Mouse (Mus musculus) intestine, embryonic 14.5 days (tissue): ENCODE data around the gene Ccdc43. TPM values are rescaled to one million over a fixed set of nuclear protein-coding genes. Genes with fewer than 3 reads are reported as not detected.
"Not testable (repeated sequence)": the region's sequence is repeated elsewhere in the genome, so short reads cannot be mapped to it uniquely, and the experiment has no call there.

ENCODE experiments used
- ATAC-seq: fragments of 200-750 bp; cut with Nextera tagmentation; replicated peaks from 2 replicates; pipeline ENCODE4 v1.8.0; 2017; ENCODE audit warnings: low read depth, moderate number of reproducible peaks, moderate TSS enrichment, moderate library complexity; ENCODE audit not compliant: low FRiP score, low TSS enrichment
- DNase-seq: peaks from one replicate; pipeline ENCODE4 v3.0.0-alpha.2; 2018; ENCODE audit warnings: low spot score
- H3K27ac ChIP-seq: fragments of 300-500 bp; sonication (generic); 2 replicates; pipeline ENCODE4 v1.5.1; 2014; ENCODE audit warnings: low read depth, mild to moderate bottlenecking, control low read depth
- H3K27me3 ChIP-seq: fragments of 300-500 bp; sonication (generic); replicated peaks from 2 replicates; pipeline ENCODE4 v1.6.1; 2014; ENCODE audit warnings: low read length, control low read depth; ENCODE audit not compliant: control insufficient read depth, insufficient read depth
- H3K36me3 ChIP-seq: fragments of 300-500 bp; sonication (generic); 2 replicates; pipeline ENCODE4 v1.6.1; 2014; ENCODE audit warnings: low read length, control low read depth; ENCODE audit not compliant: control insufficient read depth, insufficient read depth
- H3K4me1 ChIP-seq: fragments of 300-500 bp; sonication (generic); replicated peaks from 2 replicates; pipeline ENCODE4 v1.6.1; 2014; ENCODE audit warnings: low read length, control low read depth, mixed read lengths; ENCODE audit not compliant: control insufficient read depth, insufficient read depth
- H3K4me2 ChIP-seq: fragments of 300-500 bp; sonication (generic); 2 replicates; pipeline ENCODE4 v1.6.1; 2014; ENCODE audit warnings: low read length
- H3K4me3 ChIP-seq: fragments of 300-500 bp; sonication (generic); 2 replicates; pipeline ENCODE4 v1.5.1; 2014; ENCODE audit warnings: low read depth, low read length, control low read depth, mixed read lengths
- H3K9ac ChIP-seq: fragments of 300-500 bp; sonication (generic); 2 replicates; pipeline ENCODE4 v1.6.1; 2014; ENCODE audit warnings: mild to moderate bottlenecking, low read length
- H3K9me3 ChIP-seq: fragments of 300-500 bp; sonication (generic); 2 replicates; pipeline ENCODE4 v1.6.1; 2016; ENCODE audit warnings: low read length, control low read depth; ENCODE audit not compliant: control insufficient read depth
- WGBS: fragments of 180-500 bp; shearing (Covaris S2); extraction: QIAGEN DNeasy Blood & Tissue Kit; methylation state at CpG from one replicate; pipeline ENCODE4 v1.1.7; 2014; 5-methylcytosine and 5-hydroxymethylcytosine counted together
- polyA plus RNA-seq: library from polyadenylated mRNA; unstranded; fragments of >200 nt; fragmentation: Nextera tagmentation; extraction: Ambion mirVana; gene quantifications from 2 replicates; pipeline ENCODE4 v1.2.1, GENCODE M21; 2014

The Ccdc43 gene
- polyA plus RNA-seq, 1 experiment from 2014 or later, result 43.6 TPM

DNA sequence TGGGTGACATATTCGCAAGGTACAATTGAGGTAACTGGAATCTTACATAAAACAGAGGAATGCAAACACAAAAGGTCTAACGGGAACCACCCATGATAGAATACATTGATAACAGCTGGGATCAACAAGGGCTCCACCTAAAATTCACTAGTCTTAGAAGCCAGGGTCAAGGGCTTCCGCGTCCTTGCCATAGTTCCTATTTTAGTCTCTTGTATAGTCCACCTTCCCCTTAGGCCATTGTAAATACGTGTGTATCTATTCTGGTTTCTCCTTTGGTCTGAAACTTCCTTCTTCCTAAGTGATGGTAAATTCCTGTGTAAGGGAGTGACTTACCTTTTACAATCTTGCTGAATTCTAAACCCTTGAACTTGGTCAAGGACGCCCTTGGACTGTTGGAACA is 4.6 kb upstream of the Ccdc43 start:
- not testable (repeated sequence) for H3K27ac ChIP-seq, H3K4me2 ChIP-seq, H3K27me3 ChIP-seq, H3K9ac ChIP-seq, H3K36me3 ChIP-seq, H3K9me3 ChIP-seq, H3K4me1 ChIP-seq, ATAC-seq, DNase-seq, H3K4me3 ChIP-seq
- WGBS, result 84% methylated on average over 5 of the region's 6 CpGs

DNA sequence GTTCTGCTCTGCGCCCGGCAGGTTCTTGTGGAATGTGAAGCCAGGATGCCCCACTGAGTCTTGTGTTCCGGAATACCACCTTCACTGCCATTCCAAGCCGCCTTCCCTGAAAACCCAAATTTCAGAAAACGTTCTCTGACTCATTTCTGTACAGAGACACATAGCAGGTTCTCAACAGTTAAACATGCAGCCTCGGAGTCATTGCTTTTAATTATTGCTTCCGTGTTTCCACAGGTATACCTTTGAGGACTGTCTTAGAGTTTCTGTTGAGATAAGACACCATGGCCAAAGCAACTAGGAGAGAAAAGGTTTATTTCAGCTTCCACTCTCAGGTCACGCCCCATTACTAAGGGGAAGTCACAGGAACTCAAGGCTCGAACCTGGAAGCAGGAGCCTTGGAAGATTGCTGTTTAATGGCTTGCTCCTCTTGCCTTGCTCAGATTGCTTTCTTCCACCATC is 465 bp upstream of the Ccdc43 start:
- Histone ChIP-seq H3K9me3 (no peaks in the 10 kb centered on the region), H3K4me2 (peak overlapping the region; percentile 96), H3K9ac (peak overlapping the region; percentile 82), H3K36me3 (peaks cover 4% of the 10 kb centered on the region; the same call in 1 of the 2 replicates), H3K4me3 (peak overlapping the region; percentile 90), H3K27me3 (no peaks in the 10 kb centered on the region), H3K4me1 (peaks cover 14% of the 10 kb centered on the region), H3K27ac (peak overlapping the region; percentile 40; the same call in 1 of the 2 replicates)
- DNase-seq (no peak), ATAC-seq (peak; percentile 22; the same call in 1 of the 2 replicates)
- WGBS, result 14% methylated on average over 9 of the region's 9 CpGs

DNA sequence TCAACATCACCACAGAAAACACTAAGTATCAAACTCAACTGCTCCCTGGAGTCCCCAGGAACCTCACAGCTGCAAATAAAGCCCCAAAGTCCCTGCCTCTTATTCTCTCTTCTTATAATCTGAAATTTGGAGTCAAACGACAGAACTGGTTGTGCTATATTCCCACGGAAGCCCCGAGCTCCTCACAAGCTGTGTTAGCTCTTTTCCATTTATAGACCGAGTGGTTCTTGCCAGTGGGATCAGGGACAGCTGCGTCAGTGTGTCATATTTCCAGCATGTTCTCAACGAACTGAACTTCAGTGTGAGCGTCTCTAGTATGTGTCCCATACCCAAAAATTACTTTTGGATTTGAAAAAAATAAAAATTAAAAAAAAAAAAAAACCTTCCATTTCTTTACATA is 2.3 kb downstream of the Ccdc43 start:
- no peak for DNase-seq
- Histone ChIP-seq H3K27ac (no peak overlapping the region), H3K27me3 (no peaks in the 10 kb centered on the region), H3K9me3 (no peaks in the 10 kb centered on the region), H3K4me1 (peaks cover 14% of the 10 kb centered on the region), H3K9ac (no peak overlapping the region), H3K36me3 (peaks cover 11% of the 10 kb centered on the region), H3K4me2 (no peak overlapping the region), H3K4me3 (no peak overlapping the region)
- no peak for ATAC-seq
- 90% methylated on average over 7 of the region's 7 CpGs for WGBS

DNA sequence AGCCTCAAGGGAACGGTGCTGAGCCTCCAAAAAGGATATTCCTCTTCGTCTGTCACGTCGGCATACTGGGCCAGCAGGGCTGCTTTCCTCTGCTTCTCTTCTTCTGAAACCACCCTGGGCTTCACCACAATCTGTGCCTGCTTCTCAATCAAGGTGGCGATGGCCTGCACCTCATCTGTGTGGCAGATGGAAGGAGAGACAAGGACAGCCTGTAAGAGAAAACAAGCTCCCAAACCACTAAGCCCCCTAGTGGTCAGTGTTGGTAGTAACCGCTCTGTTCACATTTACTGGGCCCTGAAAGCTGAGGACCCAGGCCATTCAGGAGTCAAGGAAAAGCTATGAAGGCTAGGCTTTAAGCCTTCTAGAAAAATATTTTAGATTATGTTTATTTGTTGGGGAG is 7.4 kb downstream of the Ccdc43 start:
- no peak for ATAC-seq
- no peak overlapping the region for H3K4me2 ChIP-seq
- no peak overlapping the region for H3K4me3 ChIP-seq
- H3K4me1 ChIP-seq, result no peaks in the 10 kb centered on the region
- H3K36me3 ChIP-seq, result peaks cover 37% of the 10 kb centered on the region
- H3K27ac ChIP-seq, result no peak overlapping the region
- 69% methylated on average over 6 of the region's 6 CpGs for WGBS
- H3K9me3 ChIP-seq, result no peaks in the 10 kb centered on the region
- no peaks in the 10 kb centered on the region for H3K27me3 ChIP-seq
- H3K9ac ChIP-seq, result no peak overlapping the region
- DNase-seq, result peak; percentile 89

DNA sequence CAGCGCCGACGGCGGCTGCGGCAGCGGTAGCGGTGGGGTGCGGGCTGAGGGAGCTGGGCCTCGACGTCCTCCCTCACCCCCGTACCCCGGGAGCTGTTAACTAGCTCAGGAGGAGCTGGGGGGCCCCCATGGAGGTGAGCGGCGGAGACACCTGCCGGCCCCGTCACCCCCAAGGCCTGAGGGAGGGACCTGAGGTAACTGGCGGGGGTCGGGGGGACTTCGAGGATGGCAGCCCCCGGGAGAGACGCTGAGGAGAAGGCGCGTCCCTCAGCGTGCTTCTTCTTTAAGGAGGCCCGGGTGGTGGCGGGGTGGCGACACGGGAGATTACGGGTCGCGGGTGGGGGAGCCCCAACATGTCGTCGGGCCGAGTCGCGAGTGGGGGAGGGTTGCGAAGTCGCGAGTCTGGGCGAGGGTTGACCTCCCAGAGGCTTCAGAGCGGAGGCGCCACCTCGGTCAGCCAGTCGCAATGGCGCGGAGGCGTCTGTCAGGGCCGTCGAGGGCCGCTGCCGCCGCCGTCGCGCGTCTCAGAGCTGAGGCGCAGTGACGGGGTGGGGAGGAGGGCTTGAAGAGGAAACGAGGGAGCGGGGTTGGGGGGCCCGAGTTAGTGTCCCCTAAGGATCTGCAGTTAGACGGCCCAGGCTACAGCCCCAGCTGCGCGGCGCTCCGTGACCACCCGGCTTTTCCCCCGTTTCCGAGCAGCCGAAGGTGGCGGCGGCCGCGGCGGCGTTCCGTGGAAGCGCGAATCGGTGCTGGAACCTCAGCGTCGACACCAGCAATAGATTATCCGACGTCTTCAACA is 31.7 kb downstream of the Ccdc43 start:
- Histone ChIP-seq H3K9me3 (peaks cover 13% of the 10 kb centered on the region), H3K27ac (no peak overlapping the region), H3K9ac (no peak overlapping the region), H3K27me3 (peaks cover 28% of the 10 kb centered on the region), H3K4me1 (no peaks in the 10 kb centered on the region), H3K4me2 (peak overlapping the region; percentile 14; the same call in 1 of the 2 replicates), H3K36me3 (no peaks in the 10 kb centered on the region), H3K4me3 (peak overlapping the region; percentile 17)
- DNase-seq (peak; percentile 51), ATAC-seq (no peak)
- WGBS, result 40% methylated on average over 83 of the region's 84 CpGs

DNA sequence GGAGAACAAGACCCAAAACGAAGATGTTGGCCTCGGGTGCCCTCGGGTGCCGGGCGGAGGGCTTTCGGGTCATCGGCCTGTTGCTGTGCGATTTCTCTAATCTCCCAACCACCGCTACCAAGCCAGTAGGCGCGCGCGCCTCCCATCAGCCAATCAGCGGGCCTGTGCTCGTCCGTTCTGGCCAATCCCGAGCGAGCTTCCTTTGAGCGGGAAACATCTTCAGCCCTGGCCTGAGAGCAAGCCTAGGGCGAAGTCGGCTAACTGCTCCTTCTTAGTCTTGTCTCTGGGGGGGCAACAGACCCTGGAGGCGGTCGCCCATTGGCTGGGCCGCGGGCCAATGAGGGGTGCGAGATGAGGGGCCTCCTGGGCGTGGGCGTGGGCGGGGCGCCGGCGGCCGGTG is 32.4 kb downstream of the Ccdc43 start:
- Histone ChIP-seq H3K9me3 (peaks cover 13% of the 10 kb centered on the region), H3K36me3 (no peaks in the 10 kb centered on the region), H3K9ac (no peak overlapping the region), H3K4me3 (no peak overlapping the region), H3K27me3 (peaks cover 28% of the 10 kb centered on the region), H3K27ac (no peak overlapping the region), H3K4me1 (no peaks in the 10 kb centered on the region), H3K4me2 (no peak overlapping the region)
- DNase-seq (peak; percentile 49), ATAC-seq (0 out of 2 replicates have a peak, but pooled peaks have one; percentile 23)
- WGBS, result 48% methylated on average over 33 of the region's 33 CpGs

DNA sequence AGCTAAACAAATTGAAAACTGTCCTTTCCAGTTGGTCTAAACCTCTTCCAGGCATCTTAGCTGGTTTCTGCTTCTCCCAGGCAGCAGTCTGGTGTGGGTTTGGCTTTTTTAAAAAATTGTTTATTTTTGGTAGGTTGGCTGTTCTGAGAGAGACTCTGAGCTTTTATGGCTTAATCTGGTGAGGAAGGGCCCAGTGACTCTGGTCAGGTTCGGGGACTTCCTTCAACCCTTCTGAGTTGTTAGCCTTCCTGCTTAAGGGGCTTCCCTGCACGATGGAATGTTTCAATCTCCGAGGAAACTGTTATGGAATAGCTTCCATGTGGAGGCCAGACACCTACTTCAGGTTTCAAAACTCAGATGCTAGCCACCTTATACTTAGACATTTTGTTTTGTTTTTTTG is 34.2 kb downstream of the Ccdc43 start, which contains the start of gene Meioc:
Gene Meioc, plus strand, starts transcription at position 301 of the 400 bp plus-strand sequence.
- Histone ChIP-seq H3K4me3 (no peak within 1 kb of the TSS), H3K9me3 (peaks cover 13% of the 10 kb centered on the region), H3K9ac (no peak within 1 kb of the TSS), H3K4me2 (no peak within 1 kb of the TSS), H3K27ac (no peak within 1 kb of the TSS), H3K4me1 (no peaks in the 10 kb centered on the region), H3K27me3 (peaks cover 28% of the 10 kb centered on the region), H3K36me3 (no peaks in the 10 kb centered on the region)
- WGBS, result 72% methylated on average over 3 of the region's 3 CpGs
- ATAC-seq (no peak), DNase-seq (peak; percentile 27)

DNA sequence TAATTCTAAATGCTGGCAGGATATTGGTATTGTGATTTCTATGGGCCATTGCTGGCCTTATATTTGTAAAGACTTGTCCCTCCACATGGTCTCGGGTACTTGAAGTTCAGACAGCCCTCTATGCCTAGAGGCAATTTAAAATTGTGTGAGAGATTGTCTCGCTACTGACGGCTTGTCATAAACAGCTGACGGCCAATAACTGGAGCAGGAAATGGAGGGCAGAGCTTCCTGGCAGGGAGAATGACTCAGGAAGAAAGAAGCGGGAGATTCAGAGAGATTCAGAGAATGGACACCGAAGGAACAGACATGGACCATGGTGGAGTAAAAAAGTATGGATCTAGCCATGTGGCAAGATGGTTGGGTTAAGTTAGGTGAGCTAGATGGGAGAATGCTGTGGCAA is 40.7 kb downstream of the Ccdc43 start:
- Histone ChIP-seq H3K4me2 (no peak overlapping the region), H3K9ac (no peak overlapping the region), H3K9me3 (no peaks in the 10 kb centered on the region), H3K27me3 (no peaks in the 10 kb centered on the region), H3K27ac (no peak overlapping the region), H3K4me3 (no peak overlapping the region), H3K4me1 (peaks cover 5% of the 10 kb centered on the region; the same call in 1 of the 2 replicates), H3K36me3 (no peaks in the 10 kb centered on the region)
- DNase-seq (peak; percentile 48), ATAC-seq (no peak)
- 62% methylated on average over 6 of the region's 6 CpGs for WGBS
